Mouse (Mus musculus) intestine, postnatal 0 days (tissue): ENCODE data around the gene Anln. TPM values are rescaled to one million over a fixed set of nuclear protein-coding genes. Genes with fewer than 3 reads are reported as not detected.
"Not testable (repeated sequence)": the region's sequence is repeated elsewhere in the genome, so short reads cannot be mapped to it uniquely, and the experiment has no call there.

Source experiments
- ATAC-seq: fragments of 200-750 bp; cut with Nextera tagmentation; 2 replicates; pipeline ENCODE4 v1.8.0; 2017; ENCODE audit warnings: mild to moderate bottlenecking, moderate TSS enrichment, moderate library complexity
- H3K27ac ChIP-seq: fragments of 300-500 bp; sonication (generic); 2 replicates; pipeline ENCODE4 v1.5.1; 2014; ENCODE audit warnings: mild to moderate bottlenecking, low read depth, low read length, moderate library complexity
- H3K27me3 ChIP-seq: fragments of 300-500 bp; sonication (generic); replicated peaks from 2 replicates; pipeline ENCODE4 v1.6.1; 2014; ENCODE audit warnings: low read length, mixed read lengths; ENCODE audit not compliant: control insufficient read depth, insufficient read depth
- H3K36me3 ChIP-seq: fragments of 300-500 bp; sonication (generic); 2 replicates; pipeline ENCODE4 v1.6.1; 2014; ENCODE audit warnings: mild to moderate bottlenecking, moderate library complexity; ENCODE audit not compliant: control insufficient read depth, insufficient read depth
- H3K4me1 ChIP-seq: fragments of 300-500 bp; sonication (generic); replicated peaks from 2 replicates; pipeline ENCODE4 v1.6.1; 2014; ENCODE audit warnings: antibody characterized with exemption, low read length, mixed read lengths; ENCODE audit not compliant: control insufficient read depth, insufficient read depth
- H3K4me2 ChIP-seq: fragments of 300-500 bp; sonication (generic); replicated peaks from 2 replicates; pipeline ENCODE4 v1.6.1; 2014; ENCODE audit warnings: low read depth, mild to moderate bottlenecking, moderate library complexity
- H3K4me3 ChIP-seq: fragments of 300-500 bp; sonication (generic); 2 replicates; pipeline ENCODE4 v1.5.1; 2014; ENCODE audit warnings: low read depth, low read length
- H3K9ac ChIP-seq: fragments of 300-500 bp; sonication (generic); 2 replicates; pipeline ENCODE4 v1.6.1; 2014; ENCODE audit warnings: mild to moderate bottlenecking, low read depth, low read length
- H3K9me3 ChIP-seq: fragments of 300-500 bp; sonication (generic); 2 replicates; pipeline ENCODE4 v1.6.1; 2016; ENCODE audit warnings: mixed run types; ENCODE audit not compliant: control insufficient read depth
- CTCF ChIP-seq: sonication (generic); IDR thresholded peaks from 2 replicates; pipeline ENCODE4 v1.5.1; 2016; ENCODE audit warnings: low read depth, mild to moderate bottlenecking, control low read depth, antibody characterized with exemption, moderate library complexity
- WGBS: fragments of 180-500 bp; shearing (Covaris S2); extraction: QIAGEN DNeasy Blood & Tissue Kit; methylation state at CpG from one replicate; pipeline ENCODE4 v1.1.7; 2014; 5-methylcytosine and 5-hydroxymethylcytosine counted together
- polyA plus RNA-seq: library from polyadenylated mRNA; unstranded; fragments of >200 nt; fragmentation: Nextera tagmentation; extraction: Ambion mirVana; gene quantifications from 2 replicates; pipeline ENCODE4 v1.2.1, GENCODE M21; 2015

Gene Anln
- polyA plus RNA-seq, 1 experiment from 2014 or later: 10.9 TPM

- Histone ChIP-seq H3K36me3 (no peaks in the 10 kb centered on the region), H3K27ac (no peak overlapping the region), H3K4me1 (no peaks in the 10 kb centered on the region), H3K9me3 (no peaks in the 10 kb centered on the region), H3K4me2 (no peak overlapping the region), H3K4me3 (no peak overlapping the region), H3K9ac (no peak overlapping the region), H3K27me3 (no peaks in the 10 kb centered on the region)
- no peak for ATAC-seq
- TF ChIP-seq CTCF: no peak
- WGBS: 23% methylated on average over 6 of the region's 6 CpGs
These were observed 28.6 kb upstream of the Anln start for GRCm38 (mm10) chr9:22417547-22417946.

GRCm38 (mm10) chr9:22416187-22416586 is 27.2 kb upstream of the Anln start:
- H3K4me3 ChIP-seq: no peak overlapping the region
- H3K4me1 ChIP-seq: no peaks in the 10 kb centered on the region
- TF ChIP-seq CTCF: no peak
- H3K27ac ChIP-seq: no peak overlapping the region
- no peaks in the 10 kb centered on the region for H3K27me3 ChIP-seq
- WGBS: 74% methylated on average over 3 of the region's 3 CpGs
- ATAC-seq: no peak
- H3K9ac ChIP-seq: no peak overlapping the region
- H3K36me3 ChIP-seq: no peaks in the 10 kb centered on the region
- no peak overlapping the region for H3K4me2 ChIP-seq
- no peaks in the 10 kb centered on the region for H3K9me3 ChIP-seq

GRCm38 (mm10) chr9:22411002-22411857 is 22.2 kb upstream of the Anln start, which contains the start of gene 9530077C05Rik:
Gene 9530077C05Rik (plus strand): TSS chr9:22411513.
- peak; percentile 99 for TF ChIP-seq CTCF
- H3K9me3 ChIP-seq: no peaks in the 10 kb centered on the region
- H3K36me3 ChIP-seq: no peaks in the 10 kb centered on the region
- under 1% methylated on average over 43 of the region's 43 CpGs for WGBS
- no peaks in the 10 kb centered on the region for H3K4me1 ChIP-seq
- H3K9ac ChIP-seq: no peak within 1 kb of the TSS
- H3K4me3 ChIP-seq: peak within 1 kb of the TSS; percentile 47
- peak within 1 kb of the TSS; percentile 73 for H3K4me2 ChIP-seq
- peak; percentile 97 for ATAC-seq
- H3K27ac ChIP-seq: no peak within 1 kb of the TSS
- no peaks in the 10 kb centered on the region for H3K27me3 ChIP-seq

- TF ChIP-seq CTCF: peak; percentile 25; the same call in 1 of the 2 replicates
- no peaks in the 10 kb centered on the region for H3K4me1 ChIP-seq
- H3K9me3 ChIP-seq: no peaks in the 10 kb centered on the region
- H3K4me3 ChIP-seq: no peak overlapping the region
- no peaks in the 10 kb centered on the region for H3K36me3 ChIP-seq
- no peaks in the 10 kb centered on the region for H3K27me3 ChIP-seq
- 70% methylated on average over 7 of the region's 7 CpGs for WGBS
- H3K4me2 ChIP-seq: no peak overlapping the region
- H3K27ac ChIP-seq: no peak overlapping the region
- ATAC-seq: no peak
- H3K9ac ChIP-seq: no peak overlapping the region
These were observed 20.5 kb upstream of the Anln start for GRCm38 (mm10) chr9:22409501-22409900.

GRCm38 (mm10) chr9:22408344-22408743 is 19.4 kb upstream of the Anln start:
- not testable (repeated sequence) for H3K9ac ChIP-seq, H3K27me3 ChIP-seq, H3K27ac ChIP-seq, H3K4me2 ChIP-seq, H3K4me3 ChIP-seq, H3K9me3 ChIP-seq, ATAC-seq, H3K4me1 ChIP-seq, H3K36me3 ChIP-seq
- WGBS: 17% methylated on average over 4 of the region's 4 CpGs
- TF ChIP-seq CTCF: peak; percentile 47

- WGBS: 74% methylated on average over 4 of the region's 4 CpGs
- not testable (repeated sequence) for H3K4me2 ChIP-seq, H3K27me3 ChIP-seq, H3K4me1 ChIP-seq, ATAC-seq, H3K36me3 ChIP-seq, H3K9ac ChIP-seq, H3K4me3 ChIP-seq, H3K9me3 ChIP-seq, H3K27ac ChIP-seq
These were observed 18.6 kb upstream of the Anln start for GRCm38 (mm10) chr9:22407633-22408032.
